Mouse (Mus musculus) liver, embryonic 14.5 days (tissue): Measurements from ENCODE around the gene Med27.

ENCODE experiments used
- CTCF ChIP-seq: IDR thresholded peaks from 2 replicates; pipeline ENCODE4 v1.5.1; 2016; ENCODE audit warnings: antibody characterized with exemption, low read depth, control low read depth
- EP300 ChIP-seq: IDR thresholded peaks from 2 replicates; pipeline ENCODE4 v1.6.1; 2016; ENCODE audit warnings: antibody characterized with exemption, low read depth

DNA sequence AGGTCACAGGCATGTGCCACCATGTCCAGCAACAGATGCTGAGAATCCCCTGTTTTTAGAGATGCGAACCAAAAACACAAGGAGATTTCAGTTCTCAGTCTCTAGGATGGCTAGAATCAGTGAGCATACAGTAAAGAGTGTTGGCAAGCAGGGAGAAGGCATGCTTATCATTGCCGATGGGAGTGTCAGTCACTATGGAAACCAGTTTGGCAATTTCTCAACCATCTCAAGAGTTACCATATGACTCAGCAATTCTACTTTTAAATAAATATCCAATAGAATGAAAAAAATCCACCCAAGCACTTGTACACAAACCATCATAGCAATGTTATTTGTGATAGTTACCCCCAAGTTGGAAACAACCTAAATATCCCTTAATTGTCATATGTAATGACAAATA lies 22.2 kb upstream of the Med27 start:
- TF ChIP-seq CTCF (no peak), EP300 (no peak)
